Mouse (Mus musculus): ENCODE data around the gene Fam102b. TPM values are rescaled to one million over a fixed set of nuclear protein-coding genes. Genes with fewer than 3 reads are reported as not detected.

Fam102b gene
- polyA plus RNA-seq, 1 experiment = not detected

DNA sequence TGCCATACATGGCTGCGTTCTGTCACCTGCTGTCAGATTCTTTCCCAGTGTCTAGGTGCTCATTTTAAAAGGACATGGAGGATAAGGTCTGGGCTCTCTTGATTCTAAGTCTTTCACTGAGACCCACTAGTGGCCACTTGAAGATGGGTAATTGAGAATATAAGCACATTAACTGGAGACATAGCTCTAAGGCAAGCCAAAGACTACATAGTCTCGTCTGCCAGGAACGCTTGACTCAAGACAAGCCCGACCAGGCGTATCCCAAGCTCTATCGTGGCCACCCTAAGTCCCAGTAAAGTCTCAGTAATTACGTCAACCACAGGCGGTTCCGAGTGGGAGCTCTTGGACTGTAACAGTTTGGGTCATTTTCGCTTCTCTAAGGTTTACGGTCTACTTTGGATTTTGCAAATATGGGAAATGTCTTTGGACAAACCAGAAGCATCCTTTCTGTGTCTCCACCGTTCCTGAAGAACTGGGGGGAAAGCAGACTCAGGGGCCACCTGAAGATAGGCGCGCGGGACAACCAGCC, 881 bp downstream of the Fam102b start:
- TF ChIP-seq GATA1 (IDR thresholded peaks at IDR 0.05; ENCODE audit: low read length) = no peak

DNA sequence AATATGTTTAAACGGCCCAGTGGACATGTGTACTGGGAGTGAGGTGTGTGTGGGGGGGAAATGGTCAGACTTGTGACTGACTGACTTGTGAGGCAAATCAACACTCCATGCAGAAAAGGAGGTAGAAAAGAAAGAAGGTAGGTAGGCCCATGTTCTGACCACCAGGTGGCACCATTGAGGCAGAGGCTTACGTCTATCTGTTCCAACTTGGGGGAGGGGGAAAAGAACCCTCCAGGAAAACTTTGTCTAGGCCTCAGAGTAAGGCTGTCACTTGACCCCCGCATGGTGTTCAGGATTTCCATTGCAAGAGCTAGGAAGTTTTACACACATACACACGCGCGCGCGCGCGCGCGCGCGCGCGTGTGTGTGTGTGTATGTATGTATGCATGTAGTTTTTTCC, 1.8 kb downstream of the Fam102b start:
- TF ChIP-seq GATA1 (IDR thresholded peaks at IDR 0.05; ENCODE audit: low read length) = no peak

DNA sequence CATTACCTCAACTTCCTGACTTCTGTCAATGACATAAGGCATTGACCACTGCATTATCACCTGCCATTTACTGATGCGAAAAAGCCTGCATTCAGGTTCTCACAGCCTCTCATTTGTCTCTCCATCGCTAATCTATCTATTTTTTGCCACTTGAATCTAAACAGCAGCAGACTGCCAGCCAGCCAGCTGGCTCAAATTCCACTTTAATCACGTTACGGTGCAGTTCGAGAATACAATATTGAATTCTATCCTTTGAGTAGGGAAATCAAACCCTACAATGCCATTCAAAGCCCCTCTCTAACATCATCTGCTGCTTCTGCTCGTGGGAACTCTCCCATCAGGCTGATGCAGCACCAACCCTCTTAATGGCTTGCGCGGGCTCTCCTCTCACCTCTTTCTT, 4.3 kb downstream of the Fam102b start:
- TF ChIP-seq GATA1 (IDR thresholded peaks at IDR 0.05; ENCODE audit: low read length) = no peak

DNA sequence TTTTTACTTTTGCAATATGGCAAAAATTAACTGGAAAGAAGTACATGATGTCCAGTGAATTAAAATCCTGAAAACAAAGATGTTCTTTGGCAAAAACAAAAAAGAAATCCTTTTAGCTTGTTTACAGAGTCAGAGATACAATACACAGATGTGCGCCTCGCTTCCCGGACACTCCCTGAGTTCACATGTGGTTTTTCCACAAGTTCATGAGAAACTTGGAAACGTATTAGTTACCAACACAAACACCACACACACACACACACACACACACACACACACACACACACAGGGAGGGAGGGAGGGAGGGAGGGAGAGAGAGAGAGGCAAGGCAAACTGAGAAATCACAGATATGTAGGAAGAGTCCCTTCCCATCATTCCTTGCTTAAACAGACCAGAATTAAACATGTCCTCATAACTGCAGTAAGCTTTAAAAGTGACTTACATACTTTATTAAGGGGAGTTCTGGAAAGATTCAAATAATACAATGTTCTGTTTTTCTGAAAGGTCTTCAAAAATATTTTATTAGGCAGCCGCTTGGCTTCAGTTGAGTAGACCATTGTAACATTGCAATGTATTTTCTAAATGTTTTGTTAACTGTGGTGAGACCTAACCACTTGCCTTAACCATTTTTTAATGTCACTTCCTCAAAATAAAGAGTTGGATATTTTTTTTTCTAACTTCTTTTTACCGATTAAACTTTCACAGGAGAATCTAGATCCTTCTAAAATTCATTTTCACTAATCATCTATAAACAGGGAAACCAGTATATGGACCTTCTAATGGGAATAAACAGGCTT, 5.5 kb downstream of the Fam102b start:
- no peak for TF ChIP-seq GATA1 (IDR thresholded peaks at IDR 0.05; ENCODE audit: low read length)

DNA sequence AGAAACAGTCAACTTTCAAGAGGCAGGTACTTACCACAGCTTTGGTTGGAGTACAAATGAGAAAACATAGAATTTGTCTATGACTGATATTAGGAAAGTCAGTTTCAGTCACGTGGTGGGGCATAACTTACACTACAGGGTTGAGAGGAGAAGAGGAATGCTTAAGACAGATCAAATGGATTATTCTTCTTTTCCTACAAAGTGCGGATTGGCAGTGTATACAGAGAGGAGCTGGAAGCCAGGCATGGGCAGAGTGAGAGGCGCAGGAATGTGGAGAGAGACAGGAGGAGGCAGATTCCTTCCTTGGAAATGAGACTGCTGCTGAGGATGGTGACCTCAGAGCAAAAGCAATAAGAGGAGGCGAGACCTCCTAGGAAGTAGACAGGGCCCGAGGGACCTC, 9.1 kb downstream of the Fam102b start:
- TF ChIP-seq GATA1 (IDR thresholded peaks at IDR 0.05; ENCODE audit: low read length) = no peak

DNA sequence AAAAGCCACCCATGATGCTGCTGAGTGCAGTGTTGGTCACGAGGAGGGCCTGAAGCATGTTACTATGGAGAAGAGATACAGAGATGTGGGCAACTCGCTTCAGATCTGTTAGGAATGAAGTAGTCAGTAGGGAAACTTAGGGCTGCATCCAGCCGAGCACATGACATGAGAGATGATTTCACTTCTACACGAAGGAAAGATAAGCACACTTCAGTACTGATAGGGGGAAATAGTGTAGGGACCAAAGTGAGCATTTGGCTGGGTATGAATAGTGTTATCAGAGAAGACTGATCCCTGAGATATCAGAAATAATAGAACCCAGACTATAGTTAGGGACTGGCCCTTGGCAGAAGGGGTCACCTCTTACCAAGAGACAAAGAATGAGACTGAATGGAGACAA, 14.8 kb downstream of the Fam102b start:
- TF ChIP-seq GATA1 (IDR thresholded peaks at IDR 0.05; ENCODE audit: low read length) = no peak

DNA sequence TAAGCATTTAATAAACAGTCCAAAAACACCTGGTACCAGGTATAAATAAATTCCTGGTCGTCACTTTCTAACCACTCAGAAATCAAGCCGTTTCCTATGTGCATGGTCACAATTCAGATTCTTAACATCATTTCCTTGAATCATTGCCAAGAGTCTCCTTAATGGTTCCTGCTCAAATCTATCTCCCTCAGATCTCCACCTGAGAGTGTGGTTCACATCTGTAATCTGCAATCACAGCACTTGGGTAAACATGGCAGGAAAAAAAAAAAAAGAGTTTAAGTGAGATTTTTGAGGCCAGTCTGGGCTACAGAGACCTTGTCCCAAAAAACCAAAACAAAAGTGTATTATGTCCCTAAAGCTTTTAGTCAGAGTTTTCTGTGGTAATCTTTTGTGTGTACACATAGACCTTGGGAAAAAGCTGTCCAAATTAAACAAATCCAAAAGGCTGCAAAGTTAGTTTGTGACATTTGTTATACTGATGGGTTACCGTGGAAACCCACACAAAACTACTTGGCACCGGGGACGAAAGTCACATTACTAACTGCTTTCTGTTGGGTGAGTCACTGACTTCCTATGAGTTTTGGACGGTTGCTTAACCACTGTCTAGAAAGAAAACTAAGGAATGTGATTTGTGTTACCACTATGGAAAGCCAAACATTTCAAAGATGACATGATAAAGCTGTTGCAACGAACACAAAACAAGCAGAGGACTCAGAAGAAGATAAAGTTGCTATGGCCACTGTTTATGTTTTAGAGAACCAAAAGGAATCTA, 16.7 kb downstream of the Fam102b start:
- no peak for TF ChIP-seq GATA1 (IDR thresholded peaks at IDR 0.05; ENCODE audit: low read length)

DNA sequence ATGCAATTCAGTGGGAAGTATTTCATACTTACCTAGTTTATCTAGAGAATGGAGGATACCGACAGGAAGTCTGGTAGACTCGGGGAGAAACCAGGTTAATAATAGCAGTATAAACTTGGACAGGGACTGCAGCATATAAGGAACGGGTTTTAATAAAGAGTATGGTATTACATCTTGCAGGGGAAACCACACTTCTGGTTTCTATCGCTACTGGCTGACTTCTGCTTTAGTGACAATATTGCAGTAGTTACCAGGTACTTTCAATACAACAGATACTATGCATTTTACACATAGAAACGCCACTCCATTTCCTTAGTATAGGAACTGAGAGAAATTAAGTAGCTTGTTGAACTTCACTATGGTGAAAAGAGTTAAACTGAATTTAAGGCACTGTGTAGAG, 19.2 kb downstream of the Fam102b start:
- no peak for TF ChIP-seq GATA1 (IDR thresholded peaks at IDR 0.05; ENCODE audit: low read length)

DNA sequence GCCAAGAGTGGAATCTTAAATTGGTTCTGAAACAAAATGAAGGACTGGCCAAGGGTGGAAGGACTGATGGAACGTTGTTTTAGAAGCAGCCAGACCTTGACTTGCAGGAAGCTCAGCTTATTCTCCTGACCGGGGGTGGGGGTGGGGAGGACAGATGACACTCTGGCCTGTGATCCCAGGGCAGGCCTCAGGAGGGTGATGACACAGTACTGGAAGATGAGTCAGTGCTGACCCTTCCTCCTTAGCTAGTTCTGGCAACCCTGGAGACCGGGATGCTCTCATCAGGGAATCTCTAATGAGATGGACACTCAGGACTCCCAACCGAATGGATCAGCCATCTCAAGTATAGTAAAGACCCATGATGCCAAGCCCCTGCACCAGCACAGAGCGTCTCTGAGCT, 21.6 kb downstream of the Fam102b start:
- TF ChIP-seq GATA1 (IDR thresholded peaks at IDR 0.05; ENCODE audit: low read length) = no peak

DNA sequence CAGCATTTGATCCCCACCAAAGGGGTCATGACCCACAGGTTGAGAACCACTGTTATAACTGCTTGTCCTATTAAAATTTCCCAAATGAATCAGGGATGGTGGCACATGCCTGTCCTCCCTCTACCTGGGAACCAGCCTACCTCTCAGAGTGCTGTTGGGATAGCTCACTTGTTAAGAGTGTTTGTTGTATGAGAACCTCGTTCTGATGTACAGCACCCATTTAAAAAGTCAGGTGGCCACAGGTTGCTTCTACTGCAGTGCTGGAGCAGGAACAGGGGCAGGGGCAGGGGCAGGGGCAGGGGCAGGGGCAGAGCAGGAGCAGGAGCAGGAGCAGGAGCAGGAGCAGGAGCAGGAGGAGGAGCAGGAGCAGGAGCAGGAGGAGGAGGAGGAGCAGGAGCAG, 28.2 kb downstream of the Fam102b start:
- no peak for TF ChIP-seq GATA1 (IDR thresholded peaks at IDR 0.05; ENCODE audit: low read length)

DNA sequence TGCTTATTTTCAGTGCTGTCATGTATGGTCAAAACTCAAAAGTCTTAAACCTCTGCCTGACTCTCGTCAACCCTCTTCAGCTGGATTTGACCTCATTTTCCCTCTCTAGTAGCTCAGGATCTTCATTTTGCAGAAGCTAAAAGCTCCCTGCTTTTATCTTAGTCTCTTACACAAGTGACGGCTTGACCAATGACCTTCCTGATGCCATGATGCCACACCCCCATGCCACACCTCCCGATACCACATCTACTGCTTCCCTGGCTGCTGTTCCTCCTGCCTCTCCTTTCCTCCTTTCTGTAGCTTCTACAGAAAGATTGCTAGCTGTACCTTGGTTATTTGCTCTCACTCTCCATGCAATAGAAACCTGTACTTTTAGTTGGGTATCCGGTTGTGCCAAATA, 29.6 kb downstream of the Fam102b start:
- TF ChIP-seq GATA1 (IDR thresholded peaks at IDR 0.05; ENCODE audit: low read length) = no peak

DNA sequence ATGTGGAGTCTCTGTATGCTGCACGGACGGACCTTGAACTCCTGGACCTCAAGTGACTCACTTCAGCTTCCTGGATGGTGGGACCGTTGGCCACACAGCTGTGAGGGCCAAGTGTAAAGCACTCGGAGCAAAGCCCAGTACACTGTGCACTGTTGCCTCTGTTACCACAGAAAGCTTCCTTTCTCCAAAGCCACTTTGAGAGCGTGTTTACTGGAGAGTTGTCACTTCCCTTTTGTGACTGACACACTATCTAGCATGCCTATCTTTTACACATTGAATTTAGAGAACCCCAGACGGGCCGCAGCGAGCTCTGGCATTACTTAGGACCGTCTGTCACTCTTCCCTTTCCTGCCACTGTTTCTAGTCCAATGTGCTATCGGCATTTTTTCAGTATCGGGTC, 30.1 kb downstream of the Fam102b start:
- TF ChIP-seq GATA1 (IDR thresholded peaks at IDR 0.05; ENCODE audit: low read length) = no peak

DNA sequence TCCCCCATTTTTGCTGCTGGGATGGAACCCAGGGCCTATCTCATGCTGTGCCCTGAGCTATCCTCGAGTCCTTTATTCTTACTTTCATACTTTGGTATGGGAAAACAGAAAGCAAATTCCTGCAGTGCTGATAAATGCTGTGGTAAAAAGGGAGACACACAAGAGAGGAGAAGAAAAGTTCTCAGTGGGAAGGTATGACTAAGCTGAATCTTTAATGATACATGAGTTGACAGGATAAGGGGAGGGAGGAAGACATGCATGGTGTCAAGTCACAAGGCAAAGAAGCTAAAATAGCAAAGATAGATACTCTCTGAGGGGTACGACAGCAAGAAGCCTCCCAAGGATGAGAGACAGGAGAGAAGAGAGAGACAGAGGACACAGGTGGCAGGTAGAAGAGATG, 32.0 kb downstream of the Fam102b start:
- TF ChIP-seq GATA1 (IDR thresholded peaks at IDR 0.05; ENCODE audit: low read length) = no peak

DNA sequence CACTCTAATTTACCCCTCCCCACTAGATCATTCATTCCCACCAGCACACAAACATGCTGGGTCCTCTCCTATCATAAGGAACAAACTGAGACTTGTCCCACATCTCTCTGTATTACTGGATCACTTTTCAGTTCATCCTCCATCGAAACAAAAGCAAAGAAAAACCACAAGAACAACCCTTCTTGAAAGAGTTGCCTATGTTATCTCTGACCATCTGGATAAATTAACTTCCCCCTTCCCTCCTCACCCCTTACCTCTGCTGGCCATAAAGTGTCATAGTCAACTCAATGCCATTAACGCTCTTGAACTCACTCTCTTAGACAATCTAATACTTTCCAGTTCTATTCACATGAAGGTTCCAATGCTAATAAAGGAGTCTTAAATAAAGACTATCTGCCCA, 32.9 kb downstream of the Fam102b start:
- TF ChIP-seq GATA1 (IDR thresholded peaks at IDR 0.05; ENCODE audit: low read length) = no peak

DNA sequence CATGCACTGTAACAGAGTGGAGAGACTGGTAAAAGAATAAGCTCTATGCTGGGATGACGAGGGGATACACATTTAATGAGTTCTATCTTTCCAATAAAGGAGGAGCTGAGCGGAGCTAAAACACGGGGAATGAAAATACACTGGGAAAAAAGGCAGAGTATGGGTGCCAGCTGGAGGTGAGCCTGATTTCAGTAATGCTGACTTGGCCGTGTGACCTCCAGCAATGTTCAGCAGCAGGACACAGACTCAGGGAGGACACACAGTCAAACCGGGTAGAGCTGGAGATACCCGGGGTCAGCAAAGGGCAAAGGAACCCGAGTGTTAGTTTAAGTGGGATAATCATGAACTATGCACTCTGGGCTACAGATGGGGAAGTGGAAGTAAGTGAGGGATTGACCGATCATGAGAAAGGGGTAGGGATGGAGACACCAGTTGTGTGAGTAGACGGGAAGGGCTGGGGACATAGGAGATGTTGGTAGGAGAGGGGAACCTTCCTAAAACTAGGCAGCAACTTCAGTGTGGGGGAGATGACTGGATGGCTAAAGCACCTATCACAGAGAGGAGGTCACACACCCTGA, 37.3 kb downstream of the Fam102b start:
- no peak for TF ChIP-seq GATA1 (IDR thresholded peaks at IDR 0.05; ENCODE audit: low read length)

DNA sequence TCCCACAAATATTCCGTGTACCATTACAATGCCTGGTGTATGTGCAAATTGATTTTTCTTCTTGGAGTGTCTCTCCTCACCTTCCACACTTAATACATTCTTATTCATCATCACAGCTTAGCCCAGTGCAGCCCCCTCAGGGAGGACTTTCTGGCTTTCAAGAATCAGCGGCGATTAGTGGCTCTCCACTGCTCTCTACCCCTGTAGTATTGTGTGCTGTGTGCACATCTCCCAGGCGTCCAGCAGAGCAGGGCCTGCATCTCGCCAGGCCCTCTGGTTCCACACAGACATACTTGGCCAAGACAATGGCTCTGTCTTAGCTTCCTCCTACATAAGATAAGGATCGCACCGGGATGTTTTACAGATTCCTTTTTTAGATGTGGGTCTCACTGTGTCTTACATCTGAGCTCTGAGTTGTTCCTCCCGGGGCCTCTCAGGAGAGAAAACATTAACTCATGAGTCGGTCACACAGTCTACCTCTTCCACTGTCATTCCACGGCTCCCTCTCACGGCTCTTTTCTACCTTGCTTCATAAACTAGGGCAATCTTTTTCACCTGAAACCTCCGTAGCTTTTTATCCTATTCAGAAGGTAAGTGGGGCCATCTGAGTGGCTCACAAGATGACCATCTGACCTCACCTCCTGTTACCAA, 40.3 kb downstream of the Fam102b start:
- no peak for TF ChIP-seq GATA1 (IDR thresholded peaks at IDR 0.05; ENCODE audit: low read length)
